Mouse (Mus musculus) limb, embryonic 11.5 days (tissue): ENCODE results near the gene Stat6. TPM values are rescaled to one million over a fixed set of nuclear protein-coding genes. Genes with fewer than 3 reads are reported as not detected.

Experiments
- ATAC-seq: fragments of 200-750 bp; cut with Nextera tagmentation; 2 replicates; pipeline ENCODE4 v1.8.0; 2017; ENCODE audit warnings: low read depth; ENCODE audit not compliant: insufficient number of reproducible peaks, low FRiP score, low TSS enrichment
- DNase-seq: peaks from one replicate; pipeline ENCODE4 v3.0.0-alpha.2; 2015; ENCODE audit warnings: low spot score
- H3K27ac ChIP-seq: fragments of 300-500 bp; sonication (generic); replicated peaks from 2 replicates; pipeline ENCODE4 v1.5.1; 2014; ENCODE audit warnings: low read depth, mild to moderate bottlenecking, low read length
- H3K27me3 ChIP-seq: fragments of 300-500 bp; sonication (generic); 2 replicates; pipeline ENCODE4 v1.6.1; 2014; ENCODE audit warnings: mild to moderate bottlenecking, low read length, mixed read lengths; ENCODE audit not compliant: control insufficient read depth, insufficient read depth
- H3K36me3 ChIP-seq: fragments of 300-500 bp; sonication (generic); 2 replicates; pipeline ENCODE4 v1.6.1; 2014; ENCODE audit warnings: mild to moderate bottlenecking, low read length, moderate library complexity, mixed read lengths; ENCODE audit not compliant: control insufficient read depth, insufficient read depth
- H3K4me1 ChIP-seq: fragments of 300-500 bp; sonication (generic); 2 replicates; pipeline ENCODE4 v1.6.1; 2014; ENCODE audit warnings: low read length, mixed read lengths; ENCODE audit not compliant: control insufficient read depth, insufficient read depth
- H3K4me2 ChIP-seq: fragments of 300-500 bp; sonication (generic); 2 replicates; pipeline ENCODE4 v1.6.1; 2014; ENCODE audit warnings: low read depth, mild to moderate bottlenecking, moderate library complexity; ENCODE audit not compliant: severe bottlenecking
- H3K4me3 ChIP-seq: fragments of 300-500 bp; sonication (generic); 2 replicates; pipeline ENCODE4 v1.5.1; 2014; ENCODE audit warnings: low read depth, low read length
- H3K9ac ChIP-seq: fragments of 300-500 bp; sonication (generic); 2 replicates; pipeline ENCODE4 v1.6.1; 2014; ENCODE audit warnings: mild to moderate bottlenecking, low read length
- H3K9me3 ChIP-seq: fragments of 300-500 bp; sonication (generic); 2 replicates; pipeline ENCODE4 v1.6.1; 2016; ENCODE audit warnings: low read length; ENCODE audit not compliant: control insufficient read depth
- WGBS: fragments of 180-500 bp; shearing (Covaris S2); extraction: QIAGEN DNeasy Blood & Tissue Kit; methylation state at CpG from one replicate; pipeline ENCODE4 v1.1.7; 2014; 5-methylcytosine and 5-hydroxymethylcytosine counted together
- polyA plus RNA-seq: library from polyadenylated mRNA; unstranded; fragments of >200 nt; fragmentation: Nextera tagmentation; extraction: Ambion mirVana; gene quantifications from 2 replicates; pipeline ENCODE4 v1.2.1, GENCODE M21; 2014

The Stat6 gene
- polyA plus RNA-seq, 1 experiment from 2014 or later, result 5.7 TPM

DNA sequence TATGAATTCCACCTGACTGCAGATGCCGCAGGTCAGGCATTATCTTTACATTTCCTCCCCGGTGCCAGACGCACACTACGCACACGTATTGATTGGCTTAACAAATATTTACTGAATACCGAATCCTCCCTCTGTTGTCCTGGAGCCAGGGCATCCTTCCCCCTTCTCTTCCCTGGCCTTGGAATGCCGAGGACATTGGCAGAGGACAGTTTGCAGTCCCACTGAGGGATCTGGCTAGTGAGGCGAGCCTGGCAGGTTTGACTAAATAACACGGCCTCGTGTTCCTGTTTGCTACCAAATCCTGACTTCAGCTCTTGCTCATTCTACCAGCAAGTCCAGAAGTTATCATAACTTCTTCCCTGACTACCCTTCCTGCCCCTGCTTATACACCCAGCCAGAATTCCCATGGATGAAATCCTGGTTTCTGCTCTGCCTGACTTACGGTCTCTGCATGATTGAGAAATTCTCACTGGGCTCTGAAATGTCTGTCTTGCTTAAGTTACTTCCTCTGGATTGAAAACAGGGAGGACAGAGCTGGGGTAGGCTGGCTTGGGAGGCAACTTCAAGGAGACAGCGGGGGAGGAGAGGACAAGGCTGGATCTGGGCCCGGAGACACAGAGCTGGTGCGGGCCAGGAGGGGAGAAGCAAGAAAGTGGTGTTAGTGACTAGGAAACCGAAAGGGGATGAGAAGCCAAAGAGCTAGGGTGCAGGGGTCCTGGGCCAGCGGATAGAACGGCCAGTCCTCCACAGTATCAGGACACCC, 42.8 kb upstream of the Stat6 start:
- Histone ChIP-seq H3K27me3 (no peaks in the 10 kb centered on the region), H3K4me3 (no peak overlapping the region), H3K4me1 (peaks cover 17% of the 10 kb centered on the region), H3K36me3 (peaks cover 14% of the 10 kb centered on the region), H3K27ac (no peak overlapping the region), H3K9ac (no peak overlapping the region), H3K9me3 (no peaks in the 10 kb centered on the region), H3K4me2 (no peak overlapping the region)
- WGBS, result 79% methylated on average over 17 of the region's 17 CpGs
- DNase-seq (no peak), ATAC-seq (no peak)

GRCm38 (mm10) chr10:127602194-127602593, 40.6 kb upstream of the Stat6 start:
- H3K36me3 ChIP-seq, result peaks cover 15% of the 10 kb centered on the region

GRCm38 (mm10) chr10:127603437-127604371, 39.1 kb upstream of the Stat6 start:
- peaks cover 12% of the 10 kb centered on the region; the same call in 1 of the 2 replicates for H3K36me3 ChIP-seq
- H3K27me3 ChIP-seq, result no peaks in the 10 kb centered on the region
- DNase-seq (no peak), ATAC-seq (no peak)
- WGBS, result 44% methylated on average over 13 of the region's 13 CpGs
- H3K9me3 ChIP-seq, result no peaks in the 10 kb centered on the region
- H3K4me3 ChIP-seq, result no peak overlapping the region
- no peak overlapping the region for H3K4me2 ChIP-seq
- H3K9ac ChIP-seq, result no peak overlapping the region
- H3K4me1 ChIP-seq, result peaks cover 5% of the 10 kb centered on the region; the same call in 1 of the 2 replicates
- H3K27ac ChIP-seq, result no peak overlapping the region

More at GRCm38 (mm10) chr10:127602194-127602593, 40.6 kb upstream of the Stat6 start:
- no peak overlapping the region for H3K27ac ChIP-seq
- H3K27me3 ChIP-seq, result no peaks in the 10 kb centered on the region
- ATAC-seq (no peak), DNase-seq (no peak)
- 96% methylated on average over 6 of the region's 6 CpGs for WGBS
- H3K9me3 ChIP-seq, result no peaks in the 10 kb centered on the region
- H3K4me2 ChIP-seq, result no peak overlapping the region
- no peak overlapping the region for H3K9ac ChIP-seq
- peaks cover 14% of the 10 kb centered on the region; the same call in 1 of the 2 replicates for H3K4me1 ChIP-seq
- no peak overlapping the region for H3K4me3 ChIP-seq

DNA sequence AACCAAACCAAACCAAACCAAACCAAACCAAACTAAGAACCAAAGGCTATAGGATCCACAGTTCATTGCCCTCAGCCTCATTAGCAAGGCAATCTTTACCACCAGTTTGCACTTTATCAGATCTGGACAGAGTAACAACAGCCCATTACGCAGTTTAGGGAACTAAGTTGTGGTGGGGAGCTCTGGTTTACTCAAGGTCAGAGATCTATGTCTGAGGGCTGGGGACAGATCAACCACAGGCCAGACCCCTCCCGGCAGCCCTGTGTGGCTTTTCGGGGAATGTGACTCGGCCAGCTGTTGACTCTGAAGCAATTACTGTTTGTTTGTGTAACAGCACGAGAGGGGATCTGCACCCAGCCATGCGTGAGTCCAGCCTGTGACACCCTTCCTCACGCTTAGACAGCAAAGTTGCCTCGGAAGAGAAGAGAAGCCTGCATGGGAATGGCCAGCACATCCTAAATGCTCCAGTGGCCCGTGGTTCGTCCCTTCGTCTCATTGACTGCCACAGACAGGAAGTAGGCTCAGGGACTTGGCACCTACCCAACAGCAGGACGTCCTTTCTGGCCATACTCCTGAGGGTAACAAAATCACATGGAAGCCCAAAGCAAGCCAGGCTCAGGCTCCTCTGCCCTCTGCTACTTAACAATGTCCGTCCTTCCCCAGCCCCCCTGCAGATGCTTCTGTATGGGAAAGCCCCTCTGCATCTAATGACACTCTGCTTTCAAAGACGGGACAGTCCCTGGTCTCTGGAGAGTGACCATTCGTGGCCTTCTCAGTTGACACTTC, 38.1 kb upstream of the Stat6 start:
- H3K4me1 ChIP-seq, result peaks cover 3% of the 10 kb centered on the region; the same call in 1 of the 2 replicates
- H3K9ac ChIP-seq, result no peak overlapping the region
- ATAC-seq (no peak), DNase-seq (no peak)
- no peaks in the 10 kb centered on the region for H3K27me3 ChIP-seq
- no peak overlapping the region for H3K4me3 ChIP-seq
- WGBS, result 42% methylated on average over 15 of the region's 15 CpGs
- H3K27ac ChIP-seq, result no peak overlapping the region
- no peak overlapping the region for H3K4me2 ChIP-seq
- no peaks in the 10 kb centered on the region for H3K9me3 ChIP-seq
- H3K36me3 ChIP-seq, result peaks cover 11% of the 10 kb centered on the region; the same call in 1 of the 2 replicates

GRCm38 (mm10) chr10:127605251-127605547, 37.6 kb upstream of the Stat6 start:
- Histone ChIP-seq H3K9ac (no peak overlapping the region), H3K9me3 (no peaks in the 10 kb centered on the region), H3K27ac (no peak overlapping the region), H3K4me1 (0 out of 2 replicates have a peak, but pooled peaks cover 3% of the 10 kb centered on the region), H3K4me3 (no peak overlapping the region), H3K36me3 (peaks cover 10% of the 10 kb centered on the region; the same call in 1 of the 2 replicates), H3K27me3 (no peaks in the 10 kb centered on the region), H3K4me2 (no peak overlapping the region)
- ATAC-seq (no peak), DNase-seq (no peak)
- whole genome bisulfite sequencing, result 85% methylated on average over 8 of the region's 8 CpGs

DNA sequence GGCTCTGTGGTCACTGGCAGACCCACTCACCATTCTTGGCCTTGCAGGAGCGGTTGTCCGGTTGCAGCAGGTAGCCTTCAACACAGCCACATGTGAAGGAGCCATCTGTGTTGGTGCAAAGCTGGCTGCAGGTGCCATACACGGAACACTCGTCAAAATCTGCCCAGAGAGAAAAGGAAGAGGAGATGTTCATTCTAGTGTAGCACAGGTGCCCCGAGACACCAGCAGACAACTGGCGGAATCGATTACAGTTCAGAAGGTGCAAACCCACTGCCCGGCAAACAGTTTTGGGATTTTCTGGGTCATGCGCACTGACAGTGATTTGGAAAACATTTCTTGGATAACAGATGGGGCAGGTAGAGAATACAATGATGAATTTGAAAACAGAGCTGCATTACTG, 37.0 kb upstream of the Stat6 start:
- no peak for DNase-seq
- H3K9ac ChIP-seq, result no peak overlapping the region
- ATAC-seq, result no peak
- 96% methylated on average over 9 of the region's 9 CpGs for WGBS
- 0 out of 2 replicates have a peak, but pooled peaks cover 3% of the 10 kb centered on the region for H3K4me1 ChIP-seq
- no peaks in the 10 kb centered on the region for H3K9me3 ChIP-seq
- H3K27ac ChIP-seq, result no peak overlapping the region
- H3K36me3 ChIP-seq, result peaks cover 8% of the 10 kb centered on the region; the same call in 1 of the 2 replicates
- no peak overlapping the region for H3K4me3 ChIP-seq
- H3K4me2 ChIP-seq, result no peak overlapping the region
- no peaks in the 10 kb centered on the region for H3K27me3 ChIP-seq

DNA sequence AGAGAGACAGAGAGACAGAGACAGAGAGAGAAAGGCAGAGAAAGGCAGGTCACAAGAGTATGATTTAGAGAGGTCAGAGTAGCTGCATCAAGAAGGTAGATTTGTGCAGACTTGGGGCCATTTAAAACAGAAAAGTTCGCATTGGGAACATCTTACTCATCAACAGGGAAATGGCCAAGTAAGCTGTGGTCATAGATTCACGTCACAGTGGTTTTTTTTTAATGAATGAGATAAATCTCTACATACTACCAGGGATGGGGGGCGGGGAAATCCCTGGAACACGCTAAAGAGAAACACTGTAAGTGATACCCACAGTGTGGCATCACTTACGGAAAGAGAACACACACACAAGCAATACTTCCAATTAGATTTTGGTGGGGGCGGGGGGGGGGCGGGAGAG, 35.7 kb upstream of the Stat6 start:
- Histone ChIP-seq H3K4me2 (no peak overlapping the region), H3K36me3 (peaks cover 13% of the 10 kb centered on the region), H3K4me1 (0 out of 2 replicates have a peak, but pooled peaks cover 3% of the 10 kb centered on the region), H3K9me3 (no peaks in the 10 kb centered on the region), H3K27ac (no peak overlapping the region), H3K4me3 (no peak overlapping the region), H3K9ac (no peak overlapping the region), H3K27me3 (no peaks in the 10 kb centered on the region)
- DNase-seq (no peak), ATAC-seq (no peak)
- 97% methylated on average over 7 of the region's 7 CpGs for WGBS
